ENCODE assay signal across 8 mouse cellular contexts in genomic region chr8:20550054-20550778, GRCm38 (mm10).
A peak's percentile ranks its signal among the peaks of the same experiment; 100 is the strongest.
DNase-seq lines count a peak whose midpoint lies in the region; ATAC-seq lines count a peak whose summit lies in the region.
"Not testable (repeated sequence)": the region's sequence is repeated elsewhere in the genome, so short reads cannot be mapped to it uniquely, and the experiment has no call there.

No protein-coding gene starts in this region.

- H3K4me2 ChIP-seq in forebrain, embryonic 12.5 days: peak overlapping the region; percentile 43
- H3K4me2 ChIP-seq in heart, embryonic 16.5 days (ENCODE audit: low read depth, low read length): peak overlapping the region; percentile 56
- peak overlapping the region; percentile 48 for H3K4me2 ChIP-seq in liver, embryonic 11.5 days
- peak overlapping the region; percentile 25; the same call in 1 of the 2 replicates for H3K4me2 ChIP-seq in stomach, embryonic 14.5 days (replicated peaks; ENCODE audit: low read depth, low read length)

- H3K9me3 ChIP-seq in forebrain, embryonic 12.5 days; heart, embryonic 16.5 days (replicated peaks; ENCODE audit: control insufficient read depth, low read length); liver, embryonic 11.5 days (ENCODE audit: control insufficient read depth, low read length); stomach, embryonic 14.5 days (ENCODE audit: control insufficient read depth, low read depth, low read length): not testable (repeated sequence)

- H3K4me3 ChIP-seq in forebrain, embryonic 12.5 days (replicated peaks): peak overlapping the region; percentile 58
- H3K4me3 ChIP-seq in heart, embryonic 16.5 days (ENCODE audit: low read length): peak overlapping the region; percentile 66
- H3K4me3 ChIP-seq in liver, embryonic 11.5 days (ENCODE audit: low read depth, low read length): peak overlapping the region; percentile 71
- peak overlapping the region; percentile 62 for H3K4me3 ChIP-seq in stomach, embryonic 14.5 days (ENCODE audit: low read depth, low read length)

- not testable (repeated sequence) for H3K4me1 ChIP-seq in forebrain, embryonic 12.5 days; heart, embryonic 16.5 days (ENCODE audit: control insufficient read depth, insufficient read depth, low read length); liver, embryonic 11.5 days (replicated peaks; ENCODE audit: control insufficient read depth, insufficient read depth, low read length); stomach, embryonic 14.5 days (ENCODE audit: control insufficient read depth, insufficient read depth, low read length)

- H3K27me3 ChIP-seq in forebrain, embryonic 12.5 days; heart, embryonic 16.5 days (ENCODE audit: control insufficient read depth, insufficient read depth, low read length); liver, embryonic 11.5 days (replicated peaks; ENCODE audit: control insufficient read depth, insufficient read depth, low read length); stomach, embryonic 14.5 days (ENCODE audit: control insufficient read depth, insufficient read depth, low read length): not testable (repeated sequence)

- H3K36me3 ChIP-seq in forebrain, embryonic 12.5 days (replicated peaks); heart, embryonic 16.5 days (ENCODE audit: control insufficient read depth, insufficient read depth); liver, embryonic 11.5 days (ENCODE audit: control insufficient read depth, insufficient read depth, low read length); stomach, embryonic 14.5 days (ENCODE audit: control insufficient read depth, insufficient read depth, low read length): not testable (repeated sequence)

- peak overlapping the region; percentile 79 for H3K9ac ChIP-seq in forebrain, embryonic 12.5 days
- peak overlapping the region; percentile 87 for H3K9ac ChIP-seq in heart, embryonic 16.5 days (ENCODE audit: low read length)
- H3K9ac ChIP-seq in liver, embryonic 11.5 days (ENCODE audit: low read depth, low read length): peak overlapping the region; percentile 81
- H3K9ac ChIP-seq in stomach, embryonic 14.5 days (replicated peaks; ENCODE audit: low read depth, low read length): peak overlapping the region; percentile 82

- peak; percentile 100 for ATAC-seq in forebrain, embryonic 12.5 days (ENCODE audit: low FRiP score)
- peak; percentile 100 for ATAC-seq in heart, embryonic 16.5 days (replicated peaks; ENCODE audit: extremely low read depth, insufficient read depth, low FRiP score)
- ATAC-seq in liver, embryonic 11.5 days (replicated peaks; ENCODE audit: low FRiP score): peak; percentile 100
- ATAC-seq in stomach, embryonic 14.5 days (ENCODE audit: insufficient number of reproducible peaks, insufficient read depth, low FRiP score, low read depth): peak; percentile 100

- peak; percentile 56 for DNase-seq in CD4-positive helper T cell, adult 2 months (ENCODE audit: low read depth, low spot score)
- DNase-seq in brain, embryonic 18.5 days (ENCODE audit: low read depth, low spot score): peak; percentile 16
- DNase-seq in kidney, postnatal 14 days: peak; percentile 92
- peak; percentile 53 for DNase-seq in liver, embryonic 11.5 days (ENCODE audit: low spot score)
- peak; percentile 65 for DNase-seq in naive thymus-derived CD4-positive, alpha-beta T cell, adult 2 months (ENCODE audit: low read depth)

- H3K27ac ChIP-seq in forebrain, embryonic 12.5 days: peak overlapping the region; percentile 80
- H3K27ac ChIP-seq in heart, embryonic 16.5 days (ENCODE audit: low read length): peak overlapping the region; percentile 76
- H3K27ac ChIP-seq in liver, embryonic 11.5 days (ENCODE audit: low read depth, low read length): not testable (repeated sequence)
- peak overlapping the region; percentile 63; the same call in 1 of the 2 replicates for H3K27ac ChIP-seq in stomach, embryonic 14.5 days (ENCODE audit: low read length)

- 12% methylated on average over 64 of the region's 64 CpGs for WGBS in forebrain, embryonic 12.5 days
- 7% methylated on average over 61 of the region's 64 CpGs for WGBS in heart, embryonic 16.5 days
- WGBS in liver, embryonic 11.5 days: 5% methylated on average over 56 of the region's 64 CpGs
- WGBS in stomach, embryonic 14.5 days: 6% methylated on average over 61 of the region's 64 CpGs

Comparison
In these comparisons a context has a peak if more than half of its experiments do, and no peak if none do; other contexts are left out.
1. DNase-seq: peak in every context shown above with its lines; median percentile 92 in kidney, postnatal 14 days; 65 in naive thymus-derived CD4-positive, alpha-beta T cell, adult 2 months; 56 in CD4-positive helper T cell, adult 2 months; 53 in liver, embryonic 11.5 days; 16 in brain, embryonic 18.5 days.